Mouse (Mus musculus) embryonic facial prominence, embryonic 14.5 days (tissue): Measurements from ENCODE around the gene Ttll12. TPM values are rescaled to one million over a fixed set of nuclear protein-coding genes. Genes with fewer than 3 reads are reported as not detected.

Experiments used
- ATAC-seq: fragments of 200-750 bp; cut with Nextera tagmentation; 2 replicates; pipeline ENCODE4 v1.8.0; 2017; ENCODE audit warnings: low read depth, moderate number of reproducible peaks, moderate TSS enrichment
- DNase-seq: peaks from one replicate; pipeline ENCODE4 v3.0.0-alpha.2; 2015; ENCODE audit warnings: low spot score
- H3K27ac ChIP-seq: fragments of 300-500 bp; sonication (generic); replicated peaks from 2 replicates; pipeline ENCODE4 v1.5.1; 2014; ENCODE audit warnings: low read depth, mild to moderate bottlenecking, low read length, moderate library complexity
- H3K27me3 ChIP-seq: fragments of 300-500 bp; sonication (generic); replicated peaks from 2 replicates; pipeline ENCODE4 v1.6.1; 2014; ENCODE audit warnings: low read length; ENCODE audit not compliant: control insufficient read depth, insufficient read depth
- H3K36me3 ChIP-seq: fragments of 300-500 bp; sonication (generic); 2 replicates; pipeline ENCODE4 v1.6.1; 2014; ENCODE audit warnings: low read length, mixed read lengths; ENCODE audit not compliant: control insufficient read depth, insufficient read depth
- H3K4me1 ChIP-seq: fragments of 300-500 bp; sonication (generic); 2 replicates; pipeline ENCODE4 v1.6.1; 2014; ENCODE audit warnings: antibody characterized with exemption, low read length; ENCODE audit not compliant: control insufficient read depth, insufficient read depth
- H3K4me2 ChIP-seq: fragments of 300-500 bp; sonication (generic); 2 replicates; pipeline ENCODE4 v1.6.1; 2014; ENCODE audit warnings: low read depth, mild to moderate bottlenecking, low read length, moderate library complexity, mixed read lengths
- H3K4me3 ChIP-seq: fragments of 300-500 bp; sonication (generic); 2 replicates; pipeline ENCODE4 v1.5.1; 2014; ENCODE audit warnings: low read depth, mild to moderate bottlenecking, low read length
- H3K9ac ChIP-seq: fragments of 300-500 bp; sonication (generic); 2 replicates; pipeline ENCODE4 v1.6.1; 2014; ENCODE audit warnings: low read depth, mild to moderate bottlenecking, low read length, moderate library complexity, mixed read lengths
- H3K9me3 ChIP-seq: fragments of 300-500 bp; sonication (generic); 2 replicates; pipeline ENCODE4 v1.6.1; 2016; ENCODE audit warnings: low read length; ENCODE audit not compliant: control insufficient read depth
- WGBS: fragments of 180-500 bp; shearing (Covaris S2); extraction: QIAGEN DNeasy Blood & Tissue Kit; methylation state at CpG from one replicate; pipeline ENCODE4 v1.1.7; 2014; 5-methylcytosine and 5-hydroxymethylcytosine counted together
- polyA plus RNA-seq: library from polyadenylated mRNA; unstranded; fragments of >200 nt; fragmentation: Nextera tagmentation; extraction: Ambion mirVana; gene quantifications from 2 replicates; pipeline ENCODE4 v1.2.1, GENCODE M21; 2014

Gene Ttll12
- 30.7 and 36.8 TPM in 2 replicates for polyA plus RNA-seq

DNA sequence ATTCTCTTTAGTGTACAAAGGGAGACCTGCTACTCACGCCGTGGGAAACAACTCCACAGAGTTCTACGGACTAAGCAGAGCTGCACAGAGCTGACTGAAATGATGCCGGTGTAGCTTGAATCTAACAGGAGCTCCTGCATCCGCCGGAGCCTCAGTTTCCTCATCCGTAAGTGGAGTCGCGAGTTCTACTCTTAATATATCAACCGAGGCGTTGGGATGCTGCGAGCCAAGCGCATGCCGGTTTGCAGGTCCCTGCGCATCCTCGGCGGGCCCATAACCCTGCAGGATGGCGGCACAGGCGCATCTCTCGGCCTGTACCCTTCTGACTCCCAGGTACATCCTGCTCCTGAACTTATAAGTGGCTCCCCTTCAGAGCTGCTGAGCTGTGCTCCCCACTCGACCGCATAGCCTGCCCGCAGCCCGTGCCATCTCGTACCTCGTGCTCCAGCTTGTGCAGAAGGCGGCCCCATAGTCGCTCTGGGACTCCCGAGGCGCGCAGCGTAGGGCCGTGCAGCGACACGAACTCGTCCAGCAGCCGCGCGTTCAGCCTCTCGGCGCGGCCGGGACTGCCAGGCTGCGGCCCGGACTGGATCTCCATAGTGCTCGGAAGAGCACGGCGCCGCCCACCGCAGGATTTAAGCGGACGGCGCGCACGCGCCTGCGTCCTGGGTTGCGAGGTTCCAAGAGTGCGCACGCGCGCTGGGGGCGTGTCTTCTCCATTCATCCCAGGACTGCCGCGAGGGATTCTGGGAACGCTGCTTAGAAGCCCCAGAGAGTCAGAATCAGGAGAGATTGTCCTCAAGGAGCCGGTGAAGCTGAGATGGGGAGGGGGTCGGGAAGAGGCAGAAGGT is at the start of gene Ttll12:
Gene Ttll12, minus strand, starts transcription at position 645 of the 851 bp plus-strand sequence.
- ATAC-seq (peak; percentile 94), DNase-seq (peak; percentile 99)
- peak within 1 kb of the TSS; percentile 72 for H3K4me2 ChIP-seq
- 0% methylated on average over 49 of the region's 68 CpGs for WGBS
- no peaks in the 10 kb centered on the region; the same call in 1 of the 2 replicates for H3K36me3 ChIP-seq
- H3K9ac ChIP-seq = peak within 1 kb of the TSS; percentile 79
- peak within 1 kb of the TSS; percentile 68 for H3K4me3 ChIP-seq
- H3K27ac ChIP-seq = peak within 1 kb of the TSS; percentile 24; the same call in 1 of the 2 replicates
- H3K4me1 ChIP-seq = peaks cover 9% of the 10 kb centered on the region
- no peaks in the 10 kb centered on the region for H3K27me3 ChIP-seq
- no peaks in the 10 kb centered on the region for H3K9me3 ChIP-seq

DNA sequence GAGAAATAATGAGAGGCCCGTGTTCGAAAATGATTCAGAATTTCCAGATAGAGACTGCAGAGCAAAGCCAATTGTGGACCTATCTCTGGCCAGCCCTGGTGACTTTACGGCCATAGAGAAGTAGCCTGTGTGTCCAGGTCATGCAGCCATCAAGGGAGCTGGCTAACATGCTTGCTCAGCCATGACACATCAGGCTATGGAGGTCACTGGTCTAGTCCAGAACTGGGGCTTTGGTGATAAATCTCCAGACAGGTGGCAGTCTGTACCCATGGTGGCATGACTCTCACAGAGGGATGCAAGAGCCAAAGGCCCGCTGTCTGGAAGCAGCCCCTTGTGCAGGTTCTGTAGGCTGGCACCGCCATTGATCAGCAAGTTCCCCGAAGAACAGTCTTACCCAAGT is 47.6 kb upstream of the Ttll12 start:
- no peaks in the 10 kb centered on the region for H3K27me3 ChIP-seq
- no peaks in the 10 kb centered on the region for H3K9me3 ChIP-seq
- no peak overlapping the region for H3K4me2 ChIP-seq
- H3K4me1 ChIP-seq = peaks cover 4% of the 10 kb centered on the region; the same call in 1 of the 2 replicates
- H3K36me3 ChIP-seq = no peaks in the 10 kb centered on the region
- no peak for DNase-seq
- H3K4me3 ChIP-seq = no peak overlapping the region
- no peak for ATAC-seq
- H3K27ac ChIP-seq = no peak overlapping the region
- no peak overlapping the region for H3K9ac ChIP-seq
- 96% methylated on average over 6 of the region's 6 CpGs for WGBS

DNA sequence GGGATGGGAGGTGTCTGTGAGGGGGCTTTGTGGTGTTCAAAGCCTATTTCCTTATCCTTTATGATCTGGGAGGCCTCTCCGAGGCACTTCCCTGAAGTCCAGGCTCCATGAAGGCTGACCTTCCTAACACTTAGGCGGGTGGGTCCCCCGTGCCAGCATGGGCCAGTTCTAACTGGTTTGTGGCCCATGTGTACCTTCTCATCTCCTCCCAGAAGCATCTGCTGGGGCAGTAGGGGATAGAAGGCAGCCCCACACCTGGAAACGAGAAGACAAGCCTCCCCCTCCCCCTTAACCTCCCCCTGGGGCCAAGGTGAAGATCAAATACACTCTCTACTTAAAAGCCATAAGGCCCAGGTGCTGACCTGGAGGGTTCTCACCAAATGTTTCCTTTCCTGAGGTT is 45.3 kb upstream of the Ttll12 start:
- no peak for DNase-seq
- Histone ChIP-seq H3K9ac (no peak overlapping the region), H3K4me2 (no peak overlapping the region), H3K36me3 (no peaks in the 10 kb centered on the region), H3K27me3 (no peaks in the 10 kb centered on the region), H3K9me3 (no peaks in the 10 kb centered on the region), H3K4me3 (no peak overlapping the region), H3K27ac (no peak overlapping the region), H3K4me1 (peaks cover 4% of the 10 kb centered on the region; the same call in 1 of the 2 replicates)
- ATAC-seq = no peak
- 33% methylated on average over 4 of the region's 4 CpGs for WGBS

DNA sequence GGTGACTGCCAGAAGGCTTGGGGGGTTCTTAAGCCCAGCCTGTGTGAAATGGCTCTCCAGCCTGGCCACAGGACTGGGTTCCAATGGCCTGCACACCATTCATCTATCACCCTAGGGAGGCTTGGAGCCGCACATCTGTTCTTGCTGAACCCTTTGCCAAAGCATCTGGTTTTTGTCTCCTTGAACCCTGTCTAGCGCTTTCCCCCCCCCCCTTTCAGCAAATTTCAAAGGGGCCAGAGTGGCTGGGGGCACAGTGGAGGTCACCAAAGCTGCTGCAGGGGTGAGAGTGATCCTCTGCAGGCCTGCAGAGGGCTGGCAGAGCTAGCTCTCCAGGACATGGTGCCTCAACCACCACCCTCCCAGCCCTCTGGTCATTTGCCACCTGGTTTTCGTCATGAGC is 44.2 kb upstream of the Ttll12 start:
- no peaks in the 10 kb centered on the region for H3K27me3 ChIP-seq
- peaks cover 4% of the 10 kb centered on the region; the same call in 1 of the 2 replicates for H3K4me1 ChIP-seq
- H3K27ac ChIP-seq = no peak overlapping the region
- DNase-seq = peak; percentile 53
- no peak overlapping the region for H3K4me3 ChIP-seq
- H3K36me3 ChIP-seq = no peaks in the 10 kb centered on the region
- ATAC-seq = peak; percentile 53; the same call in 1 of the 2 replicates
- H3K4me2 ChIP-seq = no peak overlapping the region
- WGBS = 21% methylated on average over 3 of the region's 3 CpGs
- no peak overlapping the region for H3K9ac ChIP-seq
- no peaks in the 10 kb centered on the region for H3K9me3 ChIP-seq

DNA sequence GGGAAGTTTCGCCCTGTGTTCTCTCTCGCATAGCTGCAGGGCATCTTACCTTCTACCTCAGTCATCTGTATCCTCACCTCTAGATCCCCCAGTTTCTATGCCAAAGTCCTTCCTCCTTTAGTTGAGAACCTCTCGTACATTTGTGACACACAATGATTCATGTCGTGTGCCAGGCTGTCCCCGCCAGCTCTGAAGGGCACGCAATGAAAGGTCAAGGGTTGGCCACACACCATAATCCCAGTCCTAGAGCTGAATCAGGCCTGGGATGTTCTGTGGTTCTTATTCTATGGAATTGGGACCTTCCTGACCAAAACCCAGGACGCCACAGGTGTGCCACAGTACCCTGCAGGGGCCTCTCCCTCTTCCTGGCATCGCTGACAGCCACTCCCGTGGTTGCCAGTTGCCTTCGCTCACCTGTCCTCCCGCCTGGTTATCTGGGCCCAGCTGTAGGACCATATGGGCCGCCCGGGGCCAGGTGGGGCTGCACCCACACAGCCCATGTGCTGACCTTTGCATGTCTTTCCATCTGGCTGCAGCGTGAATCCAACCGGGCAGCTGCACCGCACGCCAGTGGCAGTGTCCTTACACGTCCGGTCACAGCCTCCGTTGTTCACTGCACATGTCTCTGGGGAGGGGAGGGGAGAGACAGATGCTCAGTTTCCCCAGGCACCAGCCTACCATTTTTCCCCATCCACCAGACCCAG is 43.4 kb upstream of the Ttll12 start:
- DNase-seq (peak; percentile 40), ATAC-seq (no peak)
- Histone ChIP-seq H3K9ac (no peak overlapping the region), H3K4me2 (no peak overlapping the region), H3K27me3 (no peaks in the 10 kb centered on the region), H3K9me3 (no peaks in the 10 kb centered on the region), H3K4me3 (no peak overlapping the region), H3K27ac (no peak overlapping the region), H3K36me3 (no peaks in the 10 kb centered on the region), H3K4me1 (peaks cover 4% of the 10 kb centered on the region; the same call in 1 of the 2 replicates)
- 61% methylated on average over 20 of the region's 20 CpGs for WGBS

DNA sequence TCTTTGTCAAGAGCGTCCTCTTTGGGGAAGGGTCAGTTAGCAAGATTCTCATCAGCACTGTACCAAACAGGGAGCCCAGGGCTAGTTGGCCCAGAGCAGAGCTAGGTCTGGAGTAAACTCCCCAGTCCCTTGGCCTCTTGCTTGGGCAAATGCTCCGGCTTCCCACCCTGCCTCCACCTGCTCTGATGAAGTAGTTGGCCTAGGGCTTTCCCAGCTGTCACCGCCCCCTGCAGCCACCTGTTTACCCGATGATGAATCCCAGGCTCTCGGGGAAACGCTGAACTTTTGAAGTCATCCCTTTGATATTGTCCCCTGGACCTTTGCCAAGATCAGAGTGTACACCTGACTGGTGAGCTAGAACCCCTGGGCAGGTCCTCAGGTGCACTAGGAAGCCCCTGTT is 41.8 kb upstream of the Ttll12 start:
- no peaks in the 10 kb centered on the region for H3K27me3 ChIP-seq
- peaks cover 4% of the 10 kb centered on the region; the same call in 1 of the 2 replicates for H3K4me1 ChIP-seq
- H3K27ac ChIP-seq = no peak overlapping the region
- ATAC-seq = no peak
- H3K4me2 ChIP-seq = no peak overlapping the region
- no peak overlapping the region for H3K4me3 ChIP-seq
- peak; percentile 34 for DNase-seq
- no peaks in the 10 kb centered on the region for H3K9me3 ChIP-seq
- WGBS = 42% methylated on average over 6 of the region's 6 CpGs
- H3K36me3 ChIP-seq = no peaks in the 10 kb centered on the region
- H3K9ac ChIP-seq = no peak overlapping the region

DNA sequence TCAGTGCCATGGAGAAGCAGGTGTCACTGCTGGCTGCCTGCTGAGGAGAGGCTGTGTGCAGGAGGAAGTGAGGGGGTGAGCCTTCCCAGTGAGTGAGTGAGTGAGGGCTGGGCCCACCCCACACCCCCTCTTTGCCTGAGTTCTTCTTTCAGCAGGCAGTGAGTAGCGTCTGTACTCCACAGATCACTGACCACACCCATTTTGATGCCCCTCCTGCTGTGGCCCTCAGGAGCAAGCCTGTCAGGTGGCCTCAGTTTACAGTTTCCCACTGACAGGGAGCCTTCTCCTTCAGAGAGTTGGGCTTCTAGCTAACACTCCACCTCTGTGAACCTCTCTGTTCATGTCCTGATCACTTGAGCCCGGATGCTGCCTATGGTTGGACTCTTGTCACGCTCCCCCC is 40.3 kb upstream of the Ttll12 start:
- Histone ChIP-seq H3K4me3 (no peak overlapping the region), H3K27me3 (no peaks in the 10 kb centered on the region), H3K9me3 (no peaks in the 10 kb centered on the region), H3K27ac (no peak overlapping the region), H3K36me3 (peaks cover 5% of the 10 kb centered on the region; the same call in 1 of the 2 replicates), H3K4me1 (peaks cover 4% of the 10 kb centered on the region; the same call in 1 of the 2 replicates), H3K4me2 (no peak overlapping the region), H3K9ac (no peak overlapping the region)
- ATAC-seq (no peak), DNase-seq (no peak)
- 56% methylated on average over 2 of the region's 3 CpGs for WGBS

DNA sequence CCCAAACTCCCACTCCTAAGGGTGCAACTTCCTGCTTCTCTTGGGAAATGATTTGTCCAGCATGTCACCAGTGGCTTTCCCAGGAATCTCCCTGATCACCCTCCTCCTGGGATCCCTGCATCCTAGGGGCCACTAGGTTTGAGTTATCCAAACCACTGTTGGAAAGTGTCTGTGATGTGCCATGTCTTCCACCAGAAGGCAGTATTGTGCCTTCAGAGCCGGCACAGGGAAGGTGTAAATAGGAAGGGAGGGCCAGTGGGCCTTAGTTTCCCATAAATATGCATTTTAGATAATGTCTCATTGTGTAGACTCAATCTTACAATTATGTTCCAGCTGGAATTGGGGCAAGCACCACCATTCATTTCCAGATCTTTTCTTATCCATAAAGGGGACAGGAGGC is 39.1 kb upstream of the Ttll12 start:
- Histone ChIP-seq H3K4me3 (no peak overlapping the region), H3K4me1 (peaks cover 1% of the 10 kb centered on the region; the same call in 1 of the 2 replicates), H3K4me2 (no peak overlapping the region), H3K27me3 (no peaks in the 10 kb centered on the region), H3K36me3 (peaks cover 12% of the 10 kb centered on the region; the same call in 1 of the 2 replicates), H3K9me3 (peaks cover 5% of the 10 kb centered on the region; the same call in 1 of the 2 replicates), H3K27ac (no peak overlapping the region), H3K9ac (no peak overlapping the region)
- ATAC-seq = no peak
- no peak for DNase-seq
- WGBS = 15% methylated on average over 1 of the region's 1 CpGs
